In the genomic region with DNA sequence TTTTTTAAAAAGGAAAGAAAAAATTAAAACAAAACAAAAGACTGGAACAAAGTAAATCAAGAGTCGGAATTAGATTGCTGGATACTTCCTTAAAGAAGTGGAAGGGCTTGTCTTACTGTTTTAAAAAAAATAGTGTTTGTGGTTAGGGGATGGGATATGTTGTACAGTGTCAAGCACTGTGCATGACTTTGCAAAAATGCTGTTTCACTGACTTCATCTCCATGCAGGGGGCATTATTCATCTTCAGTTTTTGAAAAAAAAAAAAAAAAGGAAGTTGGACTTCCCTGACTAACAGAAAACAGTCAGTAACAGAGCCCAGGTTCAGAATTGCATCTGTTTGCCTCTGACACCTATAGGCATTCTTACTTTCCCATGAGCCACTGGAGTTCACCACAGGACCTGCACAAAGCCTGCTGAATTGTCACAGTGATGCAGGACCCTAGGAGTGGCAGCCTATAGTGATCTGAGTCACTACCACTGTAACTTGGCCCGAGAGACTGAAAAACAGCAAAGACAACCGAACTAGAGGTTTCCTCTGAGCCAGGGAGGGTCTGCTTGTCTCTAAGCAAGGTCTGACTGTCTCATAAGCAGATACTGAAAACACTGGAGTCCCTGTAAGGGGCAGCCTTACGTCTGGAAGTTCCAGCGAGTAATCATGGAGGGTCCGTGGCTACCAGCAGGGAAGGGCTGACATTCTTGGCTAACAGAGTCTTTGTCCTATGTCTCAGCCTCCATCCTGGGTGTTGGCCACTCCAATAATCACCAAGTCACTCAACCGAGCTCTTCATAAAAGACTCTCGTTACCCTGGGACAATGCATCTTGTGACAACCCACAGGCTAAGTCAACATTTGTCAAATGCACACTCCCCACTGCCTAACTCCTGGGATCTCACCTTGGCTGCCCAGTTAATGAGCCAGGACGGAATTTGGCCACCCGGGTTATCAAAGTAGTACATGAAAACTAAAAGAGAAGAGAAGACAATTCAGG, we compare ENCODE assay signal across 19 mouse cellular contexts. TPM values are rescaled to one million over a fixed set of nuclear protein-coding genes. Genes with fewer than 3 reads are reported as not detected.
DNase-seq lines count a peak whose midpoint lies in the region; ATAC-seq and TF ChIP-seq lines count a peak whose summit lies in the region.
"Had no signal": no experiment of that assay in that cellular context is flagged by ENCODE, and none has a peak within 500 bp of the region (broad histone marks: within the 10 kb centered on the region; RNA-seq: fewer than 3 reads in every experiment).

No protein-coding gene starts in this region.

- no peaks in the 10 kb centered on the region for H3K9me3 ChIP-seq in kidney, embryonic 14.5 days (ENCODE audit: control insufficient read depth, low read length)
- H3K9me3 ChIP-seq in CH12.LX (replicated peaks; ENCODE audit: low read length), result no peaks in the 10 kb centered on the region
- H3K9me3 ChIP-seq: forebrain, embryonic 13.5 days; hindbrain, embryonic 15.5 days; limb, embryonic 10.5 days; neural tube, embryonic 12.5 days had no signal

- no peaks in the 10 kb centered on the region for H3K27me3 ChIP-seq in kidney, embryonic 14.5 days (ENCODE audit: control insufficient read depth, insufficient read depth, low read length)
- H3K27me3 ChIP-seq in CH12.LX (replicated peaks) (no peaks in the 10 kb centered on the region), Patski (no peaks in the 10 kb centered on the region)
- H3K27me3 ChIP-seq: forebrain, embryonic 13.5 days; neural tube, embryonic 12.5 days had no signal

- in situ Hi-C loops in CH12.LX (cut with MboI; ENCODE audit: low pct_ligation_motif_present, low pct_unique_long_range_greater_than_20kb, low sequenced_read_pairs), result loop anchor here (5.0 to 25.0 kb wide), 2 partner anchors 182 to 627 kb away; no protein-coding TSS in a partner anchor
- in situ Hi-C loops in Patski (cut with MboI; ENCODE audit: low pct_unique_long_range_greater_than_20kb), result loop anchor here (5.0 to 25.0 kb wide), 2 partner anchors 182 to 627 kb away; no protein-coding TSS in a partner anchor

- H3K27ac ChIP-seq in kidney, embryonic 14.5 days (ENCODE audit: low read depth, low read length), result 0 out of 2 replicates have a peak overlapping the region, but pooled peaks have one; percentile 4
- H3K27ac ChIP-seq in CH12.LX (ENCODE audit: insufficient read depth, low read depth) (peak overlapping the region; percentile 68), macrophage (peak overlapping the region; percentile 93)
- H3K27ac ChIP-seq: forebrain, embryonic 13.5 days; hindbrain, embryonic 15.5 days; limb, embryonic 10.5 days; neural tube, embryonic 12.5 days had no signal

- H3K79me2 ChIP-seq in CH12.LX (replicated peaks; ENCODE audit: control insufficient read depth, extremely low read depth, insufficient read depth, poor library complexity, severe bottlenecking) (no peaks in the 10 kb centered on the region), macrophage (ENCODE audit: inconsistent target) (no peaks in the 10 kb centered on the region)

- DNase-seq in kidney, adult 8-10 months, result no peak
- DNase-seq in CH12.LX (ENCODE audit: extremely low read depth) (peak; percentile 77), Patski (ENCODE audit: low read depth, low spot score) (no peak)
- no peak for DNase-seq in gastrocnemius, postnatal 14 days
- no peak for DNase-seq in cerebellum, postnatal 10 days
- DNase-seq in heart, adult 9 months (ENCODE audit: low spot score in 2 of 2), result no peak
- DNase-seq: cerebellum, adult 18-20 months; lung, adult 18-20 months; lung, postnatal 36 days; spleen, adult 18-20 months; thymus, postnatal 4 days had no signal

- TF ChIP-seq CTCF in CH12.LX (conservative IDR thresholded peaks at IDR 0.05 in 1 of 2, IDR thresholded peaks at IDR 0.05 in 1 of 2; ENCODE audit: low read depth in 2 of 2, low read length in 2 of 2) (no peak), Patski (IDR thresholded peaks at IDR 0.05) (no peak)

- dilution Hi-C loops in CH12.LX (cut with MboI; ENCODE audit: extremely low pct_ligation_motif_present, extremely low pct_unique_long_range_greater_than_20kb, low sequenced_read_pairs), result no loop called here

- H3K4me2 ChIP-seq in kidney, embryonic 14.5 days (replicated peaks; ENCODE audit: low read depth, low read length), result 0 out of 2 replicates have a peak overlapping the region, but pooled peaks have one; percentile 2
- no peak overlapping the region for H3K4me2 ChIP-seq in CH12.LX (ENCODE audit: insufficient read depth, low read depth, poor library complexity, severe bottlenecking)
- H3K4me2 ChIP-seq: forebrain, embryonic 13.5 days; hindbrain, embryonic 15.5 days; neural tube, embryonic 12.5 days had no signal

- H3K36me3 ChIP-seq in kidney, embryonic 14.5 days (ENCODE audit: control insufficient read depth, insufficient read depth, low read length), result no peaks in the 10 kb centered on the region
- H3K36me3 ChIP-seq in CH12.LX (replicated peaks in 1 of 2; ENCODE audit: control insufficient read depth in 1 of 2, insufficient read depth in 1 of 2, low read length in 1 of 2) (peaks cover 0 to 26% of the 10 kb centered on the region in 2 experiments), macrophage (ENCODE audit: inconsistent target) (no peaks in the 10 kb centered on the region)
- H3K36me3 ChIP-seq: hindbrain, embryonic 15.5 days; limb, embryonic 10.5 days; neural tube, embryonic 12.5 days had no signal

- H3K4me3 ChIP-seq in kidney, embryonic 14.5 days (ENCODE audit: low read length), result no peak overlapping the region
- no peak overlapping the region for H3K4me3 ChIP-seq in CH12.LX (replicated peaks in 1 of 3; ENCODE audit: low read depth in 2 of 3, low read length in 2 of 3, poor library complexity in 1 of 3)
- no peak overlapping the region for H3K4me3 ChIP-seq in macrophage (ENCODE audit: inconsistent target)
- H3K4me3 ChIP-seq: forebrain, embryonic 13.5 days; hindbrain, embryonic 15.5 days; limb, embryonic 10.5 days; neural tube, embryonic 12.5 days had no signal

- ATAC-seq in kidney, embryonic 14.5 days (ENCODE audit: low FRiP score, low TSS enrichment), result peak; percentile 80
- ATAC-seq in Patski, result peak; percentile 56
- ATAC-seq: forebrain, embryonic 13.5 days; intestine, postnatal 0 days had no signal

- CTCF ChIA-PET in Patski (lab: Charles Lee), result interaction anchor here (1.2 kb wide), 1 partner anchor 8 kb away, joined by 4 read pairs; no protein-coding TSS in a partner anchor

- POLR2A ChIA-PET in Patski (lab: Charles Lee), result interaction anchor here (0.6 to 0.7 kb wide), 2 partner anchors 164 to 1262 kb away, joined by 4 read pairs; no protein-coding TSS in a partner anchor

- 38% methylated on average over 10 of the region's 10 CpGs for WGBS in kidney, embryonic 14.5 days
- 58% methylated on average over 10 of the region's 10 CpGs for WGBS in macrophage (ENCODE audit: missing documents)

- H3K4me1 ChIP-seq in kidney, embryonic 14.5 days (ENCODE audit: control insufficient read depth, insufficient read depth, low read length), result peaks cover 4% of the 10 kb centered on the region; the same call in 1 of the 2 replicates
- H3K4me1 ChIP-seq in CH12.LX (ENCODE audit: control insufficient read depth in 1 of 2, insufficient read depth in 2 of 2), result peaks cover 28 to 64% of the 10 kb centered on the region in 2 experiments
- H3K4me1 ChIP-seq: forebrain, embryonic 13.5 days; hindbrain, embryonic 15.5 days; limb, embryonic 10.5 days; neural tube, embryonic 12.5 days had no signal

- TF ChIP-seq POLR2A in CH12.LX (IDR thresholded peaks at IDR 0.05; ENCODE audit: low read depth, low read length), result no peak

- no peak overlapping the region for H3K9ac ChIP-seq in kidney, embryonic 14.5 days (ENCODE audit: low read depth, low read length)
- no peak overlapping the region for H3K9ac ChIP-seq in CH12.LX (ENCODE audit: insufficient read depth, low read depth)
- H3K9ac ChIP-seq: forebrain, embryonic 13.5 days; hindbrain, embryonic 15.5 days; neural tube, embryonic 12.5 days had no signal

- no peak; the same call in 1 of the 2 replicates for TF ChIP-seq RAD21 in CH12.LX (IDR thresholded peaks at IDR 0.05; ENCODE audit: low read depth, low read length)

- intact Hi-C loops in gastrocnemius, postnatal 14 days (cut with DNase I; ENCODE audit: low total_unique reads), result loop anchor here (2.0 to 5.0 kb wide), 2 partner anchors 42 to 185 kb away; no protein-coding TSS in a partner anchor

- TF ChIP-seq EP300 in CH12.LX (IDR thresholded peaks at IDR 0.05; ENCODE audit: low read length), result peak; percentile 77

TF ChIP-seq in CH12.LX, 34 proteins besides CTCF, POLR2A, EP300 and RAD21 (continues in another document):
- TF ChIP-seq USF1 (IDR thresholded peaks at IDR 0.05; ENCODE audit: low read depth, low read length) (no peak), CHD2 (IDR thresholded peaks at IDR 0.05; ENCODE audit: low read length) (no peak), PAX5 (IDR thresholded peaks at IDR 0.05; ENCODE audit: low read length) (no peak), JUND (conservative IDR thresholded peaks at IDR 0.05; ENCODE audit: low read depth, low read length) (peak; percentile 34; the same call in 1 of the 2 replicates), ZNF384 (IDR thresholded peaks at IDR 0.05; ENCODE audit: low read depth, low read length) (peak; percentile 98), ZC3H11A (IDR thresholded peaks at IDR 0.05; ENCODE audit: low read depth, low read length) (no peak), MXI1 (IDR thresholded peaks at IDR 0.05; ENCODE audit: low read depth, low read length) (no peak), MAFK (IDR thresholded peaks at IDR 0.05; ENCODE audit: insufficient replicate concordance, low read length) (peak; percentile 93)

RNA-seq across cellular contexts. Expression of a gene that starts 17.2 kb away (rescaled TPM):
- 7.1 and 9.8 TPM in 2 replicates for polyA plus RNA-seq in kidney, embryonic 14.5 days (2014; fragmentation: Nextera tagmentation; extraction: Ambion mirVana)
- total RNA-seq in CH12.LX (2012; rRNA removed), result 23.0 and 24.6 TPM in 2 replicates
- 26.0 and 28.0 TPM in 2 replicates for total RNA-seq in CH12.LX (2014; rRNA removed)
- polyA plus RNA-seq in CH12.LX (2012; ENCODE audit: insufficient read length, low read depth), result 31.5 and 31.8 TPM in 2 replicates
- polyA plus RNA-seq in Patski (2021), result 4.6 TPM
- 1 to 10 TPM in 25 of 26 experiments, under 1 TPM in 1; 0.73 to 8.5 (median 5.3) TPM for total RNA-seq in macrophage (2018; cell fraction: chromatin; rRNA removed)
- total RNA-seq in macrophage (2018; cell fraction: cytosol; rRNA removed), result 10 to 100 TPM; 19.5 to 32.1 (median 26.4) TPM
- 10 to 100 TPM in 12 of 26 experiments, 1 to 10 TPM in 14; 2.4 to 19.8 (median 8.2) TPM for total RNA-seq in macrophage (2018; cell fraction: nucleus; rRNA removed)
- 20.6 to 43.1 TPM (median 33.6 TPM) in 3 replicates for polyA plus RNA-seq in macrophage (2018)
- 1 to 10 TPM; 2.6 to 3.0 TPM for total RNA-seq in gastrocnemius, postnatal 14 days (2021)

RNA-seq across cellular contexts. Expression of a gene that starts 44.7 kb away (rescaled TPM):
- 20.5 and 23.3 TPM in 2 replicates for polyA plus RNA-seq in kidney, embryonic 14.5 days (2014; fragmentation: Nextera tagmentation; extraction: Ambion mirVana)
- total RNA-seq in CH12.LX (2012; rRNA removed) (0.17 and 0.30 TPM in 2 replicates), CH12.LX (2014; rRNA removed) (1.0 and 1.2 TPM in 2 replicates)
- polyA plus RNA-seq in CH12.LX (2012; ENCODE audit: insufficient read length, low read depth) (3.5 and 3.6 TPM in 2 replicates), Patski (2021) (not detected), macrophage (2018) (not detected in 3 replicates)
- total RNA-seq in macrophage (2018; cell fraction: chromatin; rRNA removed), result not detected
- total RNA-seq in macrophage (2018; cell fraction: cytosol; rRNA removed), result under 1 TPM in 9 of 26 experiments, not detected in 17; 0.05 to 0.19 (median 0.10) TPM
- total RNA-seq in macrophage (2018; cell fraction: nucleus; rRNA removed), result under 1 TPM in 1 of 26 experiments, not detected in 25; 0.42 TPM
- total RNA-seq in gastrocnemius, postnatal 14 days (2021), result 10 to 100 TPM; 12.8 to 16.8 TPM
- polyA plus RNA-seq: C2C12 had no signal

Comparison
In these comparisons a context has a peak if more than half of its experiments do, and no peak if none do; other contexts are left out.
1. H3K27ac ChIP-seq: peak in every context shown above with its lines; median percentile 93 in macrophage; 68 in CH12.LX; 4 in kidney, embryonic 14.5 days.